Mouse (Mus musculus): ENCODE results near the gene Gnai2. TPM values are rescaled to one million over a fixed set of nuclear protein-coding genes. Genes with fewer than 3 reads are reported as not detected.
A peak's percentile ranks its signal among the peaks of the same experiment; 100 is the strongest.

Gene Gnai2
- polyA plus RNA-seq, 1 experiment from 2014 or later = 265 TPM

DNA sequence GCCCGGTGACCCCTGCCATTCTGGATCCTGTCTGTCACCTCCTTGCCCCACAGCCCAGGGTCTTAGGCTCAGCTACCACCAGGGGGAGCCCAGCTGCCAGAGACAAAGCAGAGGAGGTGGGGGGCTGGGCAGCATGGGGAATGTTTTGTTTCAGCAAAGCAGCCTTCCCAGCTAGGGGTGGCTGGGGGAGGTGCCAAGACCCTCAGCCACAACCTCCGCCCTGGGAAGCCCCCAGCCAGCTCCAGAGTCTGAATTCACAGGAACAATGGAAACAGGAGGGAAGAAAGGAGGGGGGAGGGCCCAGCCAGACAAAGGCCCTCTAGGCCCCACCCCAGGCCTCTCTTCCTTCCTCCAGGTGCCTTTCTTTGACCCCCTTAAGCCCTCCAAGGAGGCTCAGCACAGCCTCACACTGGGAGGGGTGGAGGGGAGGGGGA lies 8.3 kb downstream of the Gnai2 start:
- Histone ChIP-seq H3K4me3 (ENCODE audit: low read depth, low read length) (no peak overlapping the region), H3K27me3 (replicated peaks; ENCODE audit: control insufficient read depth, insufficient read depth, low read length) (no peaks in the 10 kb centered on the region), H3K9me3 (ENCODE audit: control insufficient read depth) (no peaks in the 10 kb centered on the region), H3K27ac (ENCODE audit: low read depth, low read length) (peak overlapping the region; percentile 54; the same call in 1 of the 2 replicates), H3K4me1 (replicated peaks; ENCODE audit: control insufficient read depth, insufficient read depth, low read length) (peaks cover 27% of the 10 kb centered on the region), H3K4me2 (replicated peaks; ENCODE audit: low read depth) (peak overlapping the region; percentile 41), H3K9ac (ENCODE audit: low read depth, low read length) (no peak overlapping the region; the same call in 1 of the 2 replicates), H3K36me3 (ENCODE audit: control insufficient read depth, insufficient read depth) (peaks cover 23% of the 10 kb centered on the region)
- TF ChIP-seq CTCF (IDR thresholded peaks at IDR 0.05; ENCODE audit: low read depth) = peak; percentile 96
- peak; percentile 20; the same call in 1 of the 2 replicates for ATAC-seq
- 27% methylated on average over 2 of the region's 2 CpGs for WGBS

DNA sequence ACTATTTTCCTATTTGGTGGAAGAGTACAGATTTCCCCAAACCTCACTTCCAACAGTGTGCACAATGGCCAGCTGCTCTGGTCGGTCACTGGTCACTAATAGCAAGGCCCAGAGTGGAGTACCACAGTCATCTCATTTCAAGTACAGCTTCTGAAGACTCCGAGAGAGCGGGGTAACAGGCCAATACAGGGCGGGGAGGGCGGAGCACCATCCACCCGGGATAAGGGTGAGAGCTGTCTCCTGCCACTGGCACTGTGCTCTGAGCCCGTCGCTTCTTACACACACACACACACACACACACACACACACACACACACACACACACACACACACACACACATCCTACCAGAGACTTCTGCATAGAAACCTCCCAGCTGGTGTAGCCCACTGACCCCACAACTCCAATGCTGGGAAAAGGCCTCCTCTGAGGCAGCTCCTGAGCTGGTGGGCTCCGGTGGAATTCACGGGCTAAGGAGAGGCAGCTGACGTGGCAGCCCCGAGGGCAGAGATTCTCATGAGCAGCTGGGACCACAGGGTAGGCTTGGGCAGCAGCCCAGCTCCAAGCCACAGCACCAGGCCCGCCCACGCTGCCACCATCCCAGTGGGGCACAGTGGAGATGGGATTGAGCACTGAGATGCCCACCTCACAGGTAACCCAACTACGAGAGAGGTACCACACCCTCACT lies 8.9 kb downstream of the Gnai2 start:
- Histone ChIP-seq H3K27ac (ENCODE audit: low read depth, low read length) (0 out of 2 replicates have a peak overlapping the region, but pooled peaks have one; percentile 54), H3K9ac (ENCODE audit: low read depth, low read length) (peak overlapping the region; percentile 34; the same call in 1 of the 2 replicates), H3K9me3 (ENCODE audit: control insufficient read depth) (no peaks in the 10 kb centered on the region), H3K4me1 (replicated peaks; ENCODE audit: control insufficient read depth, insufficient read depth, low read length) (peaks cover 27% of the 10 kb centered on the region), H3K27me3 (replicated peaks; ENCODE audit: control insufficient read depth, insufficient read depth, low read length) (no peaks in the 10 kb centered on the region), H3K4me3 (ENCODE audit: low read depth, low read length) (no peak overlapping the region), H3K36me3 (ENCODE audit: control insufficient read depth, insufficient read depth) (peaks cover 23% of the 10 kb centered on the region), H3K4me2 (replicated peaks; ENCODE audit: low read depth) (peak overlapping the region; percentile 41)
- TF ChIP-seq CTCF (IDR thresholded peaks at IDR 0.05; ENCODE audit: low read depth) = no peak
- 0 out of 2 replicates have a peak, but pooled peaks have one; percentile 1 for ATAC-seq
- WGBS = 53% methylated on average over 15 of the region's 15 CpGs

DNA sequence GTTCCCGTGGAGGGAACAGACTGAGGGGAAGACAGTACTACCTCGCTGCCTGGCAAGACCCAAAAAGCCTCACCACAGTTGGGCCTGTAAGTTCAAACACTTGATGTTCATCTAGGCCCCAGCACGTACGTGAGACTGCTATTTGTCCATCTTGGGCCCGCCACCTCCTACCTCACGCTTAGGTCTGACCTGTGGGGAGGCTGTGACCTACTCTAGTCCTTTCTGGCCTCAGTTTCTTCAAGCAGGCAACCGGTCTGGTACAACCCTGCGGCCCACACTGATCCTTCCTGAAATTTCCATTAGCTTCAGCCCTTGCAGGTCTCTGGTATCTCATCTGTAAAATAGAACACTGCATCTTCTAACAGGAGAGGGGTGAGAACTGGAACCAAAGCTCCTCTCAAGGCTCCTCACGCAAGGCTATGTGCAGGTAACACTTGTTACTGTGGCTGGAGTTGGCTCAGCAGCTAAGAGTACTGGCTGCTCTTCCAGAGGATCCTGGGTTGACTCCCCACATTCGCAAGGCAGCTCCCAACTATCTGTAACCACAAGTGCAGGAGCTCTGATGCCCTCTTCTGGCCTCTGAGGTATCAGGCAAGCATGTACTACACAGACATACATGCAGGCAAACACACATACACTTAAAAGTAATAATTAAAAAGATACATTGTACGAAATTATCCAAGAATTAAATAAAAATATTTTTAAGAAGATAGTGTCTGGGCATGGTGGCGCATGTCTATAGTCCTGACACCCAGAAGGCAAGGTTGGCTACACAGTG lies 9.6 kb downstream of the Gnai2 start:
- Histone ChIP-seq H3K9me3 (ENCODE audit: control insufficient read depth) (no peaks in the 10 kb centered on the region), H3K4me3 (ENCODE audit: low read depth, low read length) (no peak overlapping the region), H3K27me3 (replicated peaks; ENCODE audit: control insufficient read depth, insufficient read depth, low read length) (no peaks in the 10 kb centered on the region), H3K4me2 (replicated peaks; ENCODE audit: low read depth) (no peak overlapping the region), H3K27ac (ENCODE audit: low read depth, low read length) (peak overlapping the region; percentile 21; the same call in 1 of the 2 replicates), H3K4me1 (replicated peaks; ENCODE audit: control insufficient read depth, insufficient read depth, low read length) (peaks cover 27% of the 10 kb centered on the region), H3K36me3 (ENCODE audit: control insufficient read depth, insufficient read depth) (peaks cover 25% of the 10 kb centered on the region), H3K9ac (ENCODE audit: low read depth, low read length) (no peak overlapping the region)
- TF ChIP-seq CTCF (IDR thresholded peaks at IDR 0.05; ENCODE audit: low read depth) = peak; percentile 63
- ATAC-seq = no peak
- WGBS = 91% methylated on average over 12 of the region's 12 CpGs

DNA sequence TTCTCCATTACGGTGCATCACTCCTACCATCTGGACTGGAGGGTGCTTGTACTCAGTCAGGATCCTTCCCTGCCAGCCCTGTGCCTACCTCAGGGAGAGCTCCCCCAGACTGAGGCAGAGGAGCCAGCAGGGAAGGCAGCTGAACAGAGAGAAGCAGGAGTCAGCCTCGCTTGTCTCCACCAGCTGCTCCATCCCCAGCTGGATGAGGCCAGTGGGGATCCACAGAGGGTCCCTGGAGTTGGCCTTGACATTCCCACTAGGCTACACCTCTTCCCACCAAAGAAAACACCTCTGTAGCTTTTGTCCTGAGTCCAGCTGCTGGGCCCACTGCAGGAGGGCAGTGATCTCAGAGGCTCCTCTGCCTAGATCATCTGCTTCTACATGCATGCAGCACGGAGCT lies 10.2 kb downstream of the Gnai2 start:
- Histone ChIP-seq H3K4me1 (replicated peaks; ENCODE audit: control insufficient read depth, insufficient read depth, low read length) (peaks cover 26% of the 10 kb centered on the region), H3K27me3 (replicated peaks; ENCODE audit: control insufficient read depth, insufficient read depth, low read length) (no peaks in the 10 kb centered on the region), H3K36me3 (ENCODE audit: control insufficient read depth, insufficient read depth) (peaks cover 30% of the 10 kb centered on the region), H3K9ac (ENCODE audit: low read depth, low read length) (no peak overlapping the region), H3K4me2 (replicated peaks; ENCODE audit: low read depth) (no peak overlapping the region), H3K9me3 (ENCODE audit: control insufficient read depth) (no peaks in the 10 kb centered on the region), H3K27ac (ENCODE audit: low read depth, low read length) (peak overlapping the region; percentile 52; the same call in 1 of the 2 replicates), H3K4me3 (ENCODE audit: low read depth, low read length) (no peak overlapping the region)
- ATAC-seq = peak; percentile 11; the same call in 1 of the 2 replicates
- no peak for TF ChIP-seq CTCF (IDR thresholded peaks at IDR 0.05; ENCODE audit: low read depth)
- 87% methylated on average over 3 of the region's 3 CpGs for WGBS

DNA sequence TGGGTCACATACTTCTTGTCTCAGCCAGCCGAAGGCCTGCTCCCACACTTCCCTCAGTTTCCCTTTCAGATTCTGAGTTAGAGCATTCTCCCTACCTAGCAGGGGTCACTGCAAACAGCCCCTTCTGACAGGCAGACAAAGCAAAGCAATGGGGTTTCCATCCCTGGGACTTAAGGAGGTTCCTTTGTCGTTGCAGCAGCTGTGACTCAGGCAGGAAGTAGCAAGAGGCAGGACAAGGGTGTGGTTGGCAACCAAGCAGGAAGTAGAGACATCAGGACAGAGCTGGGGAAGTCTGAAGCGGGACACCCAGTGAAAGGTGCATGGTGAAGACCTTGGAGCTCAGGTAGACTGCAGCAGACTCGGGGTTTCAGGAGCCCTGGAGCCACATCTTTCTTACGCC lies 10.6 kb downstream of the Gnai2 start:
- Histone ChIP-seq H3K4me1 (replicated peaks; ENCODE audit: control insufficient read depth, insufficient read depth, low read length) (peaks cover 27% of the 10 kb centered on the region), H3K4me3 (ENCODE audit: low read depth, low read length) (no peak overlapping the region), H3K27ac (ENCODE audit: low read depth, low read length) (peak overlapping the region; percentile 52), H3K27me3 (replicated peaks; ENCODE audit: control insufficient read depth, insufficient read depth, low read length) (no peaks in the 10 kb centered on the region), H3K4me2 (replicated peaks; ENCODE audit: low read depth) (peak overlapping the region; percentile 4), H3K9ac (ENCODE audit: low read depth, low read length) (no peak overlapping the region), H3K36me3 (ENCODE audit: control insufficient read depth, insufficient read depth) (peaks cover 35% of the 10 kb centered on the region), H3K9me3 (ENCODE audit: control insufficient read depth) (no peaks in the 10 kb centered on the region)
- ATAC-seq = peak; percentile 50
- 57% methylated on average over 5 of the region's 5 CpGs for WGBS
- no peak for TF ChIP-seq CTCF (IDR thresholded peaks at IDR 0.05; ENCODE audit: low read depth)

DNA sequence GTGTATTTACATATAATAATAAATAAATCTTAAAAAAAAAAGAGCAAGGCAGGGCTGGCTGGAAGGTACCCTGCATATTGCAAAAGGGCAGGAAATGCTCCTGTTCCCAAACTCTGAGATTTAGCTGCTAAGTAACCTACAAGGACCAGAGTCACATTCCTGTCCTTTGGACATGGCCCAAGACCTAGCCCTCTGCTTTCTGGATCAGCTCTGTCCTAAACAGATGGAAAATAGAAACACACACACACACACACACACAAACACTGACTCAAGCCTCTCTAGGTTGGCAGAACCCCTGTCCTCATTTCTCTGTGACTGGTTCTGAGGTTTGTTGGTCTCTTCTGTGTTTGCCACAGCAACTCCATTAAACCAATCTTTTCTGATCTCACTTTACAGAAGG lies 14.2 kb downstream of the Gnai2 start:
- no peak overlapping the region for H3K27ac ChIP-seq (ENCODE audit: low read depth, low read length)
- H3K9ac ChIP-seq (ENCODE audit: low read depth, low read length) = no peak overlapping the region
- peaks cover 53% of the 10 kb centered on the region for H3K36me3 ChIP-seq (ENCODE audit: control insufficient read depth, insufficient read depth)
- H3K4me2 ChIP-seq (replicated peaks; ENCODE audit: low read depth) = no peak overlapping the region
- H3K27me3 ChIP-seq (replicated peaks; ENCODE audit: control insufficient read depth, insufficient read depth, low read length) = no peaks in the 10 kb centered on the region
- H3K9me3 ChIP-seq (ENCODE audit: control insufficient read depth) = no peaks in the 10 kb centered on the region
- no peak overlapping the region for H3K4me3 ChIP-seq (ENCODE audit: low read depth, low read length)
- TF ChIP-seq CTCF (IDR thresholded peaks at IDR 0.05; ENCODE audit: low read depth) = no peak
- H3K4me1 ChIP-seq (replicated peaks; ENCODE audit: control insufficient read depth, insufficient read depth, low read length) = peaks cover 29% of the 10 kb centered on the region
- no peak for ATAC-seq

Data from intestine, postnatal 0 days (tissue).